Mouse (Mus musculus): Measurements from ENCODE around the gene Eif6. TPM values are rescaled to one million over a fixed set of nuclear protein-coding genes. Genes with fewer than 3 reads are reported as not detected.
A peak's percentile ranks its signal among the peaks of the same experiment; 100 is the strongest.

The Eif6 gene
- total and polyA plus RNA-seq, 3 experiments, result 220 to 463 (median 289) TPM

- Histone ChIP-seq H3K27ac (ENCODE audit: insufficient read depth, low read depth) (no peak overlapping the region), H3K4me1 (ENCODE audit: control insufficient read depth in 1 of 2, insufficient read depth in 2 of 2) (peaks cover 10 to 30% of the 10 kb centered on the region in 2 experiments; a peak in 3 of 4 replicates), H3K79me2 (replicated peaks; ENCODE audit: control insufficient read depth, extremely low read depth, insufficient read depth, poor library complexity, severe bottlenecking) (no peaks in the 10 kb centered on the region), H3K4me2 (ENCODE audit: insufficient read depth, low read depth, poor library complexity, severe bottlenecking) (no peak overlapping the region), H3K4me3 (replicated peaks in 1 of 3; ENCODE audit: low read depth in 2 of 3, low read length in 2 of 3, poor library complexity in 1 of 3) (no peak overlapping the region), H3K36me3 (replicated peaks in 1 of 2; ENCODE audit: control insufficient read depth in 1 of 2, insufficient read depth in 1 of 2, low read length in 1 of 2) (peaks cover 0 to 19% of the 10 kb centered on the region in 2 experiments), H3K27me3 (replicated peaks) (peaks cover 6% of the 10 kb centered on the region), H3K9ac (ENCODE audit: insufficient read depth, low read depth) (no peak overlapping the region), H3K9me3 (replicated peaks; ENCODE audit: low read length) (no peaks in the 10 kb centered on the region)
- TF ChIP-seq HCFC1 (IDR thresholded peaks at IDR 0.05; ENCODE audit: low read depth, low read length) (no peak), MAZ (IDR thresholded peaks at IDR 0.05; ENCODE audit: low read depth, low read length) (no peak), MYC (IDR thresholded peaks at IDR 0.05; ENCODE audit: low read depth, low read length) (no peak), GABPA (IDR thresholded peaks at IDR 0.05; ENCODE audit: insufficient replicate concordance, low read depth, low read length) (no peak), NRF1 (IDR thresholded peaks at IDR 0.05; ENCODE audit: low read depth, low read length) (no peak), EP300 (IDR thresholded peaks at IDR 0.05; ENCODE audit: low read length) (no peak), JUN (IDR thresholded peaks at IDR 0.05; ENCODE audit: insufficient read depth, low read depth, low read length) (no peak), TCF12 (IDR thresholded peaks at IDR 0.05; ENCODE audit: low read depth, low read length) (no peak), BHLHE40 (IDR thresholded peaks at IDR 0.05; ENCODE audit: low read depth, low read length) (no peak), CHD1 (IDR thresholded peaks at IDR 0.05; ENCODE audit: low read depth, low read length) (no peak), NELFE (IDR thresholded peaks at IDR 0.05; ENCODE audit: low read depth, low read length) (no peak), JUND (conservative IDR thresholded peaks at IDR 0.05; ENCODE audit: low read depth, low read length) (no peak), IRF4 (IDR thresholded peaks at IDR 0.05; ENCODE audit: low read depth, low read length) (no peak), UBTF (IDR thresholded peaks at IDR 0.05; ENCODE audit: low read depth, low read length) (no peak), ELF1 (IDR thresholded peaks at IDR 0.05; ENCODE audit: low read depth, low read length) (no peak), MEF2A (IDR thresholded peaks at IDR 0.05; ENCODE audit: borderline replicate concordance, low read depth, low read length) (no peak), MAFK (IDR thresholded peaks at IDR 0.05; ENCODE audit: insufficient replicate concordance, low read length) (no peak)
- DNase-seq (ENCODE audit: extremely low read depth), result no peak
- in situ Hi-C loops (cut with MboI; ENCODE audit: low pct_ligation_motif_present, low pct_unique_long_range_greater_than_20kb, low sequenced_read_pairs) (no loop called here), dilution Hi-C loops (cut with MboI; ENCODE audit: extremely low pct_ligation_motif_present, extremely low pct_unique_long_range_greater_than_20kb, low sequenced_read_pairs) (no loop called here)
Measured at GRCm38 (mm10) chr2:155812637-155813036, 14.1 kb downstream of the Eif6 start.

DNA sequence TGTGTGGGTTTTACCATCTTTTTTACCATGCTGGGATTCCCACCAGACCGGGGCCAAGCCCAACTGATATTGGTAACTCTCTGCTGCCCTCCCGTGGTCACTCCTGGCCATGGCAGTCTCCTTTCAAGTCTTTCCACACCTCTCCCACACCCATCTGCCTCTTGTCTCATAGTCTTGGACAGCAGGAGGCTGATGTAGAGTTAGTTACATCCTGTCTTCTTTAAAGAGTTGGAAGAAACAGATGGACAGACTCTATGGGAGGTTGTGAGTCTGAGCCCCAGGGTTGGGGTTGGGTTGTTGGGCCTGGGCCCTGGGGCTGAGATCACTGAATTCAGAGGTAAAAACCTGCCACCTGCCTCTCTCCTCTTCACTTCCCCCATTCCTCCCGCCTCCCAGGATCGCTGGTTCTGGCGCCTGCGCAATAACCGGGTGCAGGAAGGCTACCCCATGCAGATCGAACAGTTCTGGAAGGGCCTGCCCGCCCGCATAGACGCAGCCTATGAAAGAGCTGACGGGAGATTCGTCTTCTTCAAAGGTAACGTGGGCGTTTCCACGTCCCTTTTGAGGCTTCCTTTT lies 14.8 kb downstream of the Eif6 start:
- no peak overlapping the region for H3K4me2 ChIP-seq (ENCODE audit: insufficient read depth, low read depth, poor library complexity, severe bottlenecking)
- peaks cover 10% of the 10 kb centered on the region for H3K27me3 ChIP-seq (replicated peaks)
- H3K9ac ChIP-seq (ENCODE audit: insufficient read depth, low read depth), result no peak overlapping the region
- in situ Hi-C loops (cut with MboI; ENCODE audit: low pct_ligation_motif_present, low pct_unique_long_range_greater_than_20kb, low sequenced_read_pairs) (no loop called here), dilution Hi-C loops (cut with MboI; ENCODE audit: extremely low pct_ligation_motif_present, extremely low pct_unique_long_range_greater_than_20kb, low sequenced_read_pairs) (no loop called here)
- H3K4me3 ChIP-seq (replicated peaks in 1 of 3; ENCODE audit: low read depth in 2 of 3, low read length in 2 of 3, poor library complexity in 1 of 3), result no peak overlapping the region
- TF ChIP-seq BHLHE40 (IDR thresholded peaks at IDR 0.05; ENCODE audit: low read depth, low read length) (0 out of 2 replicates have a peak, but pooled peaks have one; percentile 10), CTCF (conservative IDR thresholded peaks at IDR 0.05 in 1 of 2, IDR thresholded peaks at IDR 0.05 in 1 of 2; ENCODE audit: low read depth in 2 of 2, low read length in 2 of 2) (peak; percentile 90 to 98), MYC (IDR thresholded peaks at IDR 0.05; ENCODE audit: low read depth, low read length) (0 out of 2 replicates have a peak, but pooled peaks have one; percentile 43), ZC3H11A (IDR thresholded peaks at IDR 0.05; ENCODE audit: low read depth, low read length) (no peak), NRF1 (IDR thresholded peaks at IDR 0.05; ENCODE audit: low read depth, low read length) (peak; percentile 68), SMC3 (IDR thresholded peaks at IDR 0.05; ENCODE audit: low read depth, low read length) (peak; percentile 69), ELF1 (IDR thresholded peaks at IDR 0.05; ENCODE audit: low read depth, low read length) (no peak), IRF4 (IDR thresholded peaks at IDR 0.05; ENCODE audit: low read depth, low read length) (no peak), GABPA (IDR thresholded peaks at IDR 0.05; ENCODE audit: insufficient replicate concordance, low read depth, low read length) (no peak), RAD21 (IDR thresholded peaks at IDR 0.05; ENCODE audit: low read depth, low read length) (peak; percentile 82), MAZ (IDR thresholded peaks at IDR 0.05; ENCODE audit: low read depth, low read length) (no peak), ZKSCAN1 (IDR thresholded peaks at IDR 0.05; ENCODE audit: borderline replicate concordance, low read depth, low read length) (no peak)
- no peaks in the 10 kb centered on the region for H3K79me2 ChIP-seq (replicated peaks; ENCODE audit: control insufficient read depth, extremely low read depth, insufficient read depth, poor library complexity, severe bottlenecking)
- H3K27ac ChIP-seq (ENCODE audit: insufficient read depth, low read depth), result no peak overlapping the region
- no peaks in the 10 kb centered on the region for H3K9me3 ChIP-seq (replicated peaks; ENCODE audit: low read length)
- peaks cover 0 to 13% of the 10 kb centered on the region in 2 experiments for H3K36me3 ChIP-seq (replicated peaks in 1 of 2; ENCODE audit: control insufficient read depth in 1 of 2, insufficient read depth in 1 of 2, low read length in 1 of 2)
- H3K4me1 ChIP-seq (ENCODE audit: control insufficient read depth in 1 of 2, insufficient read depth in 2 of 2), result peaks cover 5 to 22% of the 10 kb centered on the region in 2 experiments; a peak in 3 of 4 replicates
- DNase-seq (ENCODE audit: extremely low read depth), result peak; percentile 82

Measured in CH12.LX (cell line).